Mouse (Mus musculus) cerebellum, postnatal 14 days (tissue): ENCODE results near the gene Kcna3.
A peak's percentile ranks its signal among the peaks of the same experiment; 100 is the strongest.

Experiments used
- DNase-seq, 2 experiments: peaks; one replicate each; pipeline ENCODE4 v3.0.0; 2021; ENCODE audit warnings: mixed read lengths in 2 of 2

Gene Kcna3

DNA sequence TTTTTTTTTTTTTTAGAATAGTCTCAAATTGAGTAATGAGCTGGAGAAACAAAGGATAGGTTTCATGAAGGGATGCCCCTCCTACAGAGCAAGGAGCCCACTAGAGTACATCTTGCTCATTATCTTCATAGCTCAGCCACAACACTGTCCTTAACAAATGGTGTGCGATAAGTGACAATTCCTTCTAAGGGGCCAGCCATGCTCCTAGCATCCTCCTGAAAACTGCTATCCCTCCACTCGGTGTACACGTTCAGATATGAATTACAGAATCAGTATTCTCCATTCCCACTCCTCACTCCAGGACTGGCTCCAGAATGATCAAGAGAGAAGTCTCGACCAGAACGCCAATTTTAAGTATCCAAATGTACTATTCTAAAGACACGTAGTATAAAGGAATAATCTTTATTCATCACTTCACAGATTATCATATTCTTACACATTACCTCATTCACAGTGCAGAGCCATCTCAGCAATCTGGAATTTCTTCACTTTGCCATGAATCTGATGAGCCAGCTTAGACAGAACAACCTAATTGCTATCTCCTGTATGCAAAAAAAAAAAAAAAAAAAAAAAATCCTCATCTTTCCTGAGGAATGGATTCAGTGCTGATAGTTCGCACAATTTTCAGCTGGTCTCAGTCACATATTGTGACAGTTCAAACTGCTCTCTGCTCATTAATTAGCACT, 30.3 kb downstream of the Kcna3 start:
- DNase-seq, result no peak

GRCm38 (mm10) chr3:107067245-107067644, 31.3 kb downstream of the Kcna3 start:
- no peak for DNase-seq

- DNase-seq, result no peak
Measured at GRCm38 (mm10) chr3:107073863-107074262, 37.9 kb downstream of the Kcna3 start.

GRCm38 (mm10) chr3:107075705-107076104, 39.7 kb downstream of the Kcna3 start:
- DNase-seq, result no peak

DNA sequence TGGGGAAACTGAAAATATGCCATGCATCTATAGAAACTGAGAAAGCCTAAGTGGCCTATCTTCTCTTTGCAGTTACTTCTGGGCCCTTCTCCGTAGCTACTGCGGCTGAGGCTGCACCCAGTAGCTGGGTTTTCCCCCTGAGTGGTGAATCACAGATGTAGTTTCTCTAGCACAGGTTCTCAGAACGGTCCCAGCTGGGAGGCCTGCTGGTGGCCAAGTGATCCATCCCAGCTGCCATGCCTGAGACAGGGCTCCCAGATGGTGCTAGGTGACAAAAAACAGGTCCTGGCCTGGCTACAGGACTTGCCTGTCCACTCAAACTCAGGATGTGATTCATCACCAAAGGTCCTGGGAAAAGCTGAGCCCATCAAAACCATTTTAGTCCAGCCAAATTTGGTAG, 40.7 kb downstream of the Kcna3 start:
- no peak for DNase-seq

- DNase-seq, result no peak
Measured at GRCm38 (mm10) chr3:107077101-107077500, 41.1 kb downstream of the Kcna3 start.

DNA sequence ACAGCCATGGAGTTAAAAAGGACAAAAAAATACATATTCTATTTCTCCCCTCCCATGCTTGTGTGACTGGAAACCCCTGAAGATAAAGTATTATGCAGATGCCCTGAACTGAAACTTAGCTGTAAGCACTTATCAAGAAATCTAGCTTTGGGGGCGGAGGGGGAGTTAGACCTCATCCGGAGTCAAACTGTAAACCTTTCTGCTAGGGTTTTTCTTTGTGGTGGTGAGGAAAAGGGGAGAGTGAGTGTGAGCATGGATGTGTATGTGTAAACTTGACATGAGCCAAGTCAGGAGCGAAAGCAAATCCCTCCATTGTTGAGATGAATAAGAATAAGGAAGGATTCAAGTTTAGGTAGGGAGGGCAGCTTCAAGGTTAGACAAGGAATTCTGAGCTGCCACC, 44.8 kb downstream of the Kcna3 start:
- no peak for DNase-seq

DNA sequence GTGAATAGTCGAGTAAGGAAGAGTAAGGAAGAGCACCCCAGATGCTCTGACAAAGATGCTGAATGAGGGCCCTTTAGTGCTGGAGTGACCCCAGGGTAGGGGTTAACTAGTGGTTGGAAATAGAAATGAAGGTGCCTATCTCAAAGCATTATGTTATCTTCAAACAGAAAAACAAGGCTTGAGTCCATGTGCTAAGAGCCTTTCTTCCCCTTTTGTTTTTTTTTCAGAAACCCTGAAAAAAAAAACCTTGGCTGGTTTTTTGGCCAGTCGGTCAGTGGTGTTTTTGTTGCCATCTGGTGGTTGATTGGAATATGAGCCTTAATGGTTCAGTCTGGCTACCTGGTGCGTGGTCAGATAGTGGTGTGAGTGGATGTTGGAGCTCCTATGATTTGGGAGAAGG, 45.3 kb downstream of the Kcna3 start:
- peak; percentile 61 for DNase-seq

DNA sequence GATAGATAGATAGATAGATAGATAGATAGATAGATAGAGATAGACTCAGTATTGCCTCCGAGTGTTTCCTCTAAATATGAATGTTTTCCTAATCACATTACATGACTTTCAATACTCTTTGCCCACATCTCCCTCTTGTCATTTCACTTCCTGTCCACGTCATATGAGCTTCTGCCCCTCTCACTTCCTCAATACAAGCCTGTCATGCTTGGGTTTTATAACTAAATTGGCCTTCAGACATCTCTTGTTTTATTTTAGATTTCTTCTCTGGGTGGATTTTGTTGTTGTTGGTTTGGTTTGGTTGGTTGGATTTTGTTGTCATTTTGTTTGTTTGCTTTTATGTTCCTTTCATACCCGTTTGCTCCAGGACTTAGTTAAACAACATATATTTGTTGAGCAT, 48.6 kb downstream of the Kcna3 start:
- no peak for DNase-seq

GRCm38 (mm10) chr3:107087410-107087809, 51.4 kb downstream of the Kcna3 start:
- no peak for DNase-seq
